Mouse (Mus musculus) layer of hippocampus, postnatal 14 days (tissue): ENCODE results near the gene Tmem189. TPM values are rescaled to one million over a fixed set of nuclear protein-coding genes. Genes with fewer than 3 reads are reported as not detected.
"Not testable (repeated sequence)": the region's sequence is repeated elsewhere in the genome, so short reads cannot be mapped to it uniquely, and the experiment has no call there.

Experiments used
- DNase-seq, 2 experiments: peaks; one replicate each; pipeline ENCODE4 v3.0.0; 2021 to 2022; ENCODE audit warnings: low spot score in 2 of 2, mixed read lengths in 1 of 2
- total RNA-seq, 2 experiments: library from RNA; stranded (reverse); gene quantifications; 2 replicates each; pipeline ENCODE4 v1.2.3; 2021

Gene Tmem189
- total RNA-seq, 2 experiments from 2014 or later, result 69.5 to 71.9 TPM

DNA sequence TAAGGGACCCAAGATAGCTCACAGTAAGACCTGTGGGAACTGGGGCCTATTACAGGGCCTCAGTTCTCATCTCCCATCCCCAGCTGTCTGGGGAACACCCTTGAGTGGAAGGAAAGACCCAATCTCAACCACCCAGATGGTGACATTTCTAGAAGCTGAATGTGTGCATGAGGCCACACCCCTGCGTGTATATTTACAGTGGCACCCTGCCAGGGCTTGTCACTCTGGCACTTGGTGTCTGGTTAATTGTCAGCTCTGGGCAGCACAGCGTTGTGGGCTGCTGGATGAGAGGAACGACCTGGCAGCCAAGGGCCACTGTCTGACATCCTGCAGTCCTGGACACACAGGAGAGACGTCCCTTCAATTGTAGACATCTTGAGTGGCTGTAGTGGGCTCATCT is 60.8 kb downstream of the Tmem189 start:
- DNase-seq, result no peak

DNA sequence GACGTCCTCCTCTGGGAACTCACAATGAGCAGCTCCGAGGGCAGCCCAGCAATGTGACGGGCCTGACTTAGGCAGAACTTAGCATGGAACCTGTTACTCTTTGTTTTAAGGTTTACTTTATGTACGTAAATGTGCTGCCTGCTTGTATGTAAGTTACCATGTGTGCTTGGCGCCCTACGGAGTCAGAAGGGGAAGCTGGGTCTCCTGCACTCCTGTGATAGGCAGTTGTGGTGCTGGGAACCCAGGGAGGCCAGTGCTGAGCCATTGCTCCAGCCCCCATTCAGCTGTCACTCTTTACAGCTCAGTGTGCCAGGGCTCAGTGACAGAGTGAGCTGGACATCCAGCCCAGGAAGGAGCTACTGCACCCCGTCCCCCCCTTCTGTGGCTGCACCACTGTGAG is 62.6 kb downstream of the Tmem189 start:
- no peak for DNase-seq

DNA sequence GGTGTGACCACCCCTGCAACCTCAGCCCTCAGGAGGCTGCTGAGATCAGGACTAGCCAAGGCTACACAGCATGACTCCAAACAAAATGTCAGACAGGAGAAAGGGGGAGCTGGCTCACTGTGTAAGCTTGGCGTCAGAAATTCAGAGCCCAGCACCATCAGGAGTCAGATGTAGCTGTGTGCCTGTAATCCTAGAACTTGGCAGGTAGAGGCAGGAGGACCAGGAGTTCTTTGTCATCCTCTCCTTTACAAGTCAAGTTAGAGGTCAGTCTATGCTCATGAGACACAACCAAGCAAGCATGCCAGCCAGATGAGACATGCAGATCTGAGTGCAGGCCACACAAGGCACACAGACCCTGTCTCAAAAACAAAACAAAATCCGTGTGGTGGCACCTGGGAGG is 64.0 kb downstream of the Tmem189 start:
- no peak for DNase-seq

DNA sequence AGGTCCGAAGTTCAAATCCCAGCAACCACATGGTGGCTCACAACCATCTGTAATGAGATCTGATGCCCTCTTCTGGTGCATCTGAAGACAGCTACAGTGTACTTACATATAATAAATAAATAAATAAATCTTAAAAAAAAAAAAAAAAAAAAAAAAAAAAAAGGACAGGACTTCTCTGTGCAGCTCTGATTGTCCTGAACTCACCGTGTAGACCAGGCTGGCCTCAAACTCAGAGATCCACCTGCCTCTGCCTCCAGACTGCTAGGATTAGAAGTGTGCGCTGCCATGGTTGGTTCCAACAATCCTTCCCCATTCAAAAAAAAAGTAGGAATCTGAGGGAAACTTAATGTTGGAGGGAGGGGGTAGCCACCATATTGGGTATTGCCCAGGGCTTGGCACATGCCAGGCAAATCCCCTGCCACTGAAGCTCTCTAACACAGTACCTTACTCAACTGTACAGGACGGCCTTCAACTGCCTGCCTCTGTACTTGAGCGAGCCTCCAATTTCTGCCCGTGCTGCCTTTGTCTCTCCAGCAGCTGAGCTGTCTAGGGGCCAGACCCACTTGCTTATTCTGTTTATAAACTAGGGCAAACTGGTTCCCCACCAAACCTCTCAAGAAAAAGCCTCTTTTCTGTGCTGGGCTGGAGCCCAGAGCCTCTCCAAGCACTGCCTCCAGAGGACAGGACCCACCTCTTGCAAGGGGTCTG is 65.1 kb downstream of the Tmem189 start:
- no peak for DNase-seq

DNA sequence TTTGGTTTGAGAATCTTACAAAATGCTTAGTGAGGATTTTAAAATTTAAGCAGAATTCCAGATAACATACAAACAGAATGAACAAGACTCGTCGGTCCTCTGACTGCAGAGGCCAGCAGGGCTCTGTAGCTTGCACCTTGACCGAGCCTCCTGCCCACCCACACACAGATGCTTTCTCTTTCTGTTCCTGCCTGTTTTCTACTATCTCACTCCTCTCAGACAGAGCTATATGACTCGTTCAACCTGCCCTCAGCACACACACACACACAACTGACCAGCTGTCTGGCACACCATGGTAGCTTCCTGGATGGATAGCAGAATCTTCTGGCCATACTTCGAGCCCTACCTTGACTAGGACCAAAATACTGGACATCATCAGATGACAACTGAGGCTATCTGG is 66.7 kb downstream of the Tmem189 start:
- DNase-seq, result no peak

DNA sequence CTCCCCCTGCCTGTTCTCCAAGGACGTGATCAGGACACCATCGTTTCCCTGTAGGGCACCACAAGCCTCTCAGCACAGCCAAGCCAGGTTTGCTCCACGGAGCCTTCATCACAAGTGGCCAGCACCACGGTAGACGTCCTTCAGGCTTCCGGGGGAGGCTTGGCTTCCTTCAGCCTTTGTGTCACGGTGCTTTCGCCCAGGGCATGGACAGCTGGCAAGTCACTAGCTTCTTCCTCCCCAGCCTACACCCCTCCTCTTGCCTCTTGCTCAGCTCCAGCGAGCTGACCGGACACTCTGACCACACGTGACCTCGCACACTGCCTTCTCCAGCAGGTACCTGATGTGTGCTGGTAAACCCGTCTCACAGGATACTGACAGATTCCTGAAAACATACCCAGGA is 67.3 kb downstream of the Tmem189 start:
- no peak for DNase-seq

DNA sequence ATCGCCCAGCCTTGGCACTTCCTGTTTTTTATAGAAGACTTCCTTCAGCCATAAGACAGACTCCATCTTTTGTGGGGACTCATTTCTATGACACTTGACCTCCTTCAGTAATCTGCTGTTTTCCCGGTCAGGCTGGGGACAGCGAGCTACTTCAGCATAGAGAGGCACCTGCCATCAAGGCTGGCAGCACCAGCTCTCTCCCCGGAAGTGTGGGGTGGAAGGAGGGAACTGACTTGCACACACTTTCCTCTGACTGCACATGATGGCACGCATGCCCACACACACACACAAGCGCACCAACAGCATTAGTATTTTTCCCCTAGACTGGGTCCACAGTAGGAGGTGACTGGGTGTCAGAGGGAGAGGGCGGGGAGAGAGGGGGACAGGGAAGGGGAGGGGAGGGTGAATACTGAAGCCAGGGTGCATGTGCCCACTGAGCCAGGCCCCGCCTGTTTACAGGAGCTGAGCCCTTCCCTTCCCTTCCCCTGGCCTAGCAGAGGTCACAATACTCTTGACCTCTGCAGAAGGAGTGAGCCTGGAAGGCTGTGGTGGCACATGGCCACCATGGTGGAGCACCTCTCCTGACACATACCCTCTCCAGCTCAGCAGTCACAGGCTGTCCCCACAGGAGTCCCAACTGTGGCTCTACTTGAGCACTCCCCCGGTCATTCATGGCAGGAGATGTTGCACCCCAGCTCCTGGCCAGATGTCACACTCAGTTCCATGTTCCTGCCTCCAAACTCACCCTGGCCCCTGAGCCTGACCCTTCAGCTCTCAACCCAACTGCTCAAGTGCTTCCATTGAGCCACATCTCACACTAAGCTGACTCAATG is 68.2 kb downstream of the Tmem189 start:
- DNase-seq, result no peak

DNA sequence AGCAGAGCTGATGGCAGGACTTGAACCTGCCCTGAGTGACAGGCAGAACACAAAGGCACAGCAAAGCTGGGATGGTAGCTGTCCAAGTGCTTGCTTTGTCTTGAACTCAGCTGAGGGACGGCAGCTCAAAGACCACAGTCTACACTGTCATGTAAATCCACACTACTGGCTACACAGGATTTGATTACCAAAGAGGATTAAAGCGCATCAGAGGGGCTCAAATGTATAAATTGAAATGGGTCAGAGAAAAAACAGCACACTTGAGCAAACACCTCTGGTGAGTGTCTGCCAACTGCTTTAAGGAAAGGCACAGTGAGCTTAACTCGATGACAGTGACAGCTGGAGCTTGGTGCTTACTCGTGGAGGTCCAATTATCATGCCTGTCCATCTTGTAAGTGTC is 72.2 kb downstream of the Tmem189 start:
- no peak for DNase-seq

DNA sequence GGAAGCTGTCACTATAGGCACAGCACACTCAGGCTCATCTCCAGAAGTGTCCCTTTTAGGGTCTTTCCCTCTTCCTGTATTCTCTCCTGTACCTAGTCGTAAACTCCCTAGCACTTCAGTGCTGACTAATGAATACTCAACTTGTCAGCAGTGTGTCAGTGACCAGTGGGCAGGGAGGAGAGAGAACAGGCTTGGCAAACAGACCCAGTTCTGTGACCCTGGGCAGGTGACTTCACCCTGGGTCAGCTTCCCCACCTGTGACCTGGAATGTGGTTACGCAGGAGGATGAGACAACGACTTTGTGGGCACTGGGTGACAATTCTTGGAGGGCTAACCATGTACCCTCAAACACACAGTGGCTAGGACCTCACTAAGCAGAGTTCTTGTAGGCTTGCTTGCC is 72.6 kb downstream of the Tmem189 start:
- DNase-seq, result no peak

DNA sequence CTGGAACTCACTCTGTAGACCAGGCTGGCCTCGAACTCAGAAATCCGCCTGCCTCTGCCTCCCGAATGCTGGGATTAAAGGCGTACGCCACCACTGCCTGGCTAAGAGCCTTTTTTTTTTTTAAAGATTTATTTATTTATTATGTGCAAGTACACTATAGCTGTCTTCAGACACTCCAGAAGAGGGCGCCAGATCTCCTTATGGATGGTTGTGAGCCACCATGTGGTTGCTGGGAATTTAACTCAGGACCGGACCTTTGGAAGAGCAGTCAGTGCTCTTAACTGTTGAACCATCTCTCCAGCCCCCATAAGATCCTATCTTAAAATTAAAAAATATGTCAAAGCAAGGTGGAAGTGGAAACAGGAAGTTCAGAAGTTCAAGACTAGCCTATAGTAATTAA is 76.3 kb downstream of the Tmem189 start:
- not testable (repeated sequence) for DNase-seq

DNA sequence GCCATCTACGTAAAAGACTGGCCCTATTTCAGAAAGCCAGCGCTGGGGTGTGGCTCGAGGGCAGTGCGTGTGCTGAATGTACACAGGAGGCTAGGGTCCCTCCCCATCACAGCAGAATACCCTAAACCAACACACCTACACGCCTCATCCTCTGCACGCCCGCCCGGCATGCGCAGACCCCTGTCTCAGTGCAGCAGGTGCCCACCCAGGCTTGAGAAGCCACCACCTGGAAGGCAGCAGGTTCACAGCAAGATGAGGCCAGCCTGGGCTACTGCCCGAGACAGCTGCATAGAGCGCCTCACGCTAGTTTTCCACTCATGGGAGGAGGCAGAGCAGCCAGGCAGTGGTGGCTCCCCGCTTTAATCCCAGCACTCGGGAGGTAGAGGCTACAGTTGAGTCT is 77.5 kb downstream of the Tmem189 start:
- DNase-seq, result no peak

DNA sequence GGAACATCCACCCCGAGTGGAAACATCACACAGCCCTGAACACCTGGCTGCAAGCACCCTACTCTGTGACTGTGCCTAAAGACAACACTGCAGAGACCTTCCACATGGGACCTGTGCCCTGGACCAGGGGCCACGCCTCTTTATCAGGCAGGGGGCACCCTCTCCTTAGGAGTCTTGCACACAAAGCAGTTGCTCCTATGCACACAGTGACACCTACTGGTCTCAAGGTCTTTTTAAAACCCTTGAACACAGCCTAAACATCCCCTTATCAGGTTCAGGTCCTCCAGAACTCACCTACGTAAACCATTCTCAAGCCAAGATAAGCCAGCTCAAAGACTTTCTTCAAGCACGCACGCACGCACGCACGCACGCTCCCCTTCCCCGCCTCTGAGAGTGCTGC is 78.3 kb downstream of the Tmem189 start:
- no peak for DNase-seq

DNA sequence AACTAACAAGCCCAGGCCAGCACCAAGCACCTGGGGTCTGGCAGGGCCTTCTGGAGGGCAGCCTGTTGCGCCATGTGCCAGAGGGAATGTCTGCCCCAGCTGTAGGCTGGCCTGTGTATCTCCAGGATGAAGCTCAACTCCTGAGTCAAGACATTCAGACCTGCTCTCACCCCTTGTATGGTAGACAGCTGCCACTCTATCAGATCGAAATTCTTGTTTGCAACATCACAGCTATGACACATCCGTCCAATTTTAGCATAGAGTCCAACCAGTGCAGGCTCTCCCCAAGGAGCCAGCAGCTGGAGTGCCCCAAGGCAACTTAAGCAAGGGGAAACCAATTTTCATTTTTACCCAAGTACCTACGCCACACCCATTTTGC is 82.9 kb downstream of the Tmem189 start:
- DNase-seq, result no peak

DNA sequence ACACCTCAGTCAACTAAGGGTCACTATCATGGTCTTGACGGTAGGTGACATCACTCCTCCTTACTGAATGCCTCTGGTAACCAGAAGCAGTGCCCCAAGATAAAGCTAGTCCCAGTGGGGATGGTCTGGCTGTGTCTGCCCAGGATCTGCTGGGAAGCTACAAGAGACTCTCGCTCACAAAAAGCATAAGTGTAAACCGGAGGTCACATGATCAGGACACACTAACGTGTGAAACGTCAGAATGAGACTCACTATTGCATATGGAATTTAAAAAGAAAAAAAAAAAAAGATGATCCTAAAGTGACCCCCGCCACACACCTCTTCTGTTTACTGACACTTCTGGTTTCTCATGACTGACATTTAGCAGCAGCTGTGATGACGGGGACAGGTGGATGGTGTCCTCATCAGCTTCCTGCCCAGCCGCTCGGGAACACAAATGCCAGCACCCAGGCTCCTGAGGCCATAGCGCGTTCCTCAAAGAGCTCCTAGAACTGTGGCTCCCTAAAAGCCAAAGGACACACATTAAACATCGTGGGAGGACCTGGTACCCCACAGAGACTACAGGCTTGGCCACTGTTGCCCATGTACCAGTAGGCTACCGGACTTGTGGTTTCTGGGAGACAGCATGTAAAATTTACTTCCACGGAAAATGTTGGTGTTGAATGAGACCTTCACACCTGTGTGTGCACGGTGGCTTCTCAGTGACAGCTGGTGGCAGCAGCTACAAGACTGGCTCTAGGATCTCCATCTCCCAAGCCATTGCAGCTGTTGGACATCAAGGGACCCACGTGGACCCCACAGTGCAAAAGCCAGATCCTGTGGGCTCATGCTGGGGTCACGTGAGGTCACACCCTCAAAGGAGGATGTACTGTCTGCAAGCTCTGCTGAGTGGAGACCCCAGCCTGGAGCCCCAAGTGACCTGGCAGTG is 83.5 kb downstream of the Tmem189 start:
- DNase-seq, result no peak

DNA sequence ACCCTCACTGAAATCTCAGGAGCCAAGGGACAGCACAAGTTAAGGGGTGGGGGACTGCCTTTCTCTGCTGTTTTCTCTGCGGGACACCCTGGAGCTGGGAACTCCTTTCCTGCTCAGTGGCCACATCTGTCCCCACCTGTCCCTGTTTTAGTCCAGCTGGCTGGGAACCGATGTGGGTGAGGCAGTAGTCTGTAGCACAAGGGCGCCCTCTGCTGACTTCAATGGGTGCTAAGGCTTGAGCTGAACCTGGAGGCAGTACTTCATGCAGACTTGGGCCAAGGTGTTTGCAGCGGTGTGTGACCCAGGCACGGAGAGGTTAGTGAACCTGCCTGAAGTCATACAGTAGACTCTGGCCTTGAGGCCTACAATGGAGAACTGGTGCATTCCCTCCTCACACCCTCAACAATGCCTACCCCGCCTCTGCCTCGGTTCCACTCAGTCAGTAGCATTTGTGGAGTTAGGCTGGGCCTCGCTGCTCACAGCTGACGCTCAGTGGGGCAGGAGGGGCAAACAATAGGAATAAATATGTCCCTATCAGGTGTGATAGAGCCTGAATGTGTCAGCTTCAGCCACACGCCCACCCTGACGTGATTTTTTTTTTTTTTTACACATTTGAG is 84.3 kb downstream of the Tmem189 start:
- peak; percentile 79 to 85 for DNase-seq

DNA sequence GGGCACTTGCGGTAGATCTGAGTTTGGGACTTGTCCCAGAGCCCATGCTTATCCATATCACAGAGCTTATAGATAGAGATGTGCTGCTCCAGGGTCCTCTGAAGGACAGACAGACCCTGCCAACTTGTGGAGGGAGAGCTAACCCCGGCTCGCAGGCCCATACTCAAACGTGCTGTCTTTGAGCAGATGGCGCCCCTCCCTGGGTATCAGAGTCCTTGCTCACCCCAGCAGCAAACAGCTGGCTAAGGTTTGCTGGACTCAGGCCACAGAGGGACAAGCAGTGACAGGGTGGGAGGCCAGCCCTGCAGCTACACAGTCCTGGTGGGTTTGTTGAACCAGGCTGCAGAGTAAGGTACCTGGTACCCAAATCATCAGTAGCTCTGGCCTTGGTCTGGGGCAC is 86.6 kb downstream of the Tmem189 start:
- DNase-seq, result no peak

DNA sequence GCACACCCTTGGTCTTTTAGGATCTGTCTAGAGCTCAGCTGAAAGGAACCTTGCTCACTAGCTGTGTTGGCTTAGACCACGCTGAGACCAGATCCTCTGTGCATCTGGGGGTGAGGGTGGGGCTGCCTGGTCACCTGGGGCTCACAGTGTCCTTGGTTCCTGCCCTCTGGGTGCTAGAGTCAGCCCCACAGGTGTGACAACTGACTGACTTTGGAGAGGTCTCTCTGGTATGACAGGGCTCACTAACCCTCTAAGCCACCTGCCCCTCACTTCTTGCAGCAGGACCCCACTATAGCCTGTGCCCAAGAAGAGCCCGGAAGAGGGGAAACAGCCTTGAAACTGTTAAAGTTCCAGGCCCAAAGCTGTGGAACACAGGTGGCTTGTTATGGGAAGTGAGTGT is 87.3 kb downstream of the Tmem189 start:
- DNase-seq, result no peak

DNA sequence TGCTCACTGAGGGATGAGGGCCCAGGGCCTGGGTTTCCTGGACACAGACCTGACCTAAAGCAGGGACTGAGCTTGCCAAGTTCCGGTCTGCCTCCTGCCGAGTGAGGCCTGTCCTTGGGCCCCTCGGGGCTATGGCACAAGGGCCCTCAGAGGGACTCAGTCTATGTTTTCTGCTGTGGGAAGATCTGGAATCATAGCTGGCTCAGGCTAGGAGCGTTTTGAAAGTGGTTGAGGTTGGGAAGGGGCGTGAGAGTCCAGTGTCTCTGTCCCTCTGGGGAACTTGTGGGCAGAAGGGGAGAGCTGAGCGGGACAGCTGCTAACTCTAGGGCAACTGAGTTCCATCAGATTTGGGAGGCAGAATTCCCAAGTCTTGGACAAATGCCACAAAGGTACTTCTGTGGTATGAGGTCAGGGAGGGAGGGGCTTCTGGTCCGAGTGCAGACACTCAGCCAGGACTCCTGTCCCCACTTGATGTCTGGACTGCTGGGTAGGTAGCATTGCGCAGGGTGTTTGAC is 89.1 kb downstream of the Tmem189 start:
- DNase-seq, result no peak

DNA sequence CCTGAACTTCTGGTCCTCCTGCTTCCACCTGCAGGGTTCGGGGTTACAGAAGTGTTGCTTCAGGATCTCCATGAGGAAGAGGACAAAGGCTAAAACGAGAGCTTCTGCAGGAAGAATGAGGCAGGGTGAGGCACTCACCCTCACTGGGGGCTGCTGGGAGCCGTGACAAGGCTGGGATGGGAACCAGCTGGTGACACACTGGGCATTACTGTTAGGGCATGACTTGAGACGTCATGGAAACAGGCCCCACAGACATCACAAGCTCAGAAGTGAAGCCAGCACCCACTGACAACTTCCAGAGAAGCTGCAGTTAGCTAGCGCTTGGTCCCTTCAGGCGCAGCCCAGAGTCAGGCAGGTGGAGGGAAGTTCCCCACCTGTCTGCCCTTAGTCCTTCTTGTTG is 89.7 kb downstream of the Tmem189 start:
- no peak for DNase-seq

DNA sequence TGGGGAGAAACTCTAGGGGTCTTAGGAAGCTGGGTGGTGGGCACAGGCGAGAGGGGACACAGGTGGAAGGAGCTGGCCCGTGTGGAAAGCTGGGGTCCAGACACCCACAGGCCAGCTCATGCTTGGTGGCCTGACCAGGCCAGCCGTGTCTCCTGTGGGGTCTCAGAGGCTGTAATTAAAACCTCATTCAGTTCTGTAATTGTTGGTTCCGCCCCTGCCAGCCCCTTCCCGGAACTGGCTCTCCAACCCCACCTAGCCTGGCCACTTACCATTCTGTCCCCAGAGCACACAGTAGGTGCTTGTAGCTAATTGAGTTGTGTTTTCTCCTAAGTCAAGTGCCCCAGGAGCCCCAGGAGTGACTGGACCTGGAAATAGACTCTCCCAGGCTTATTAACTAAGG is 90.4 kb downstream of the Tmem189 start:
- no peak for DNase-seq
